Mouse (Mus musculus) spleen, embryonic (tissue): ENCODE data around the gene Cntn6.

Source experiments
- CTCF ChIA-PET: fragments of 350-600 bp; sonication (Branson Sonifier 250); formaldehyde crosslinking; loops from one replicate; lab custom pipeline; 2022; lab: Charles Lee

The Cntn6 gene

GRCm38 (mm10) chr6:104492490-104493431, at the start of gene Cntn6:
TSS of gene Cntn6 (plus strand) at chr6:104492790.
- CTCF ChIA-PET: no interaction called here

GRCm38 (mm10) chr6:104443731-104444130, 48.9 kb upstream of the Cntn6 start:
- CTCF ChIA-PET: no interaction called here

GRCm38 (mm10) chr6:104470706-104471105, 21.9 kb upstream of the Cntn6 start:
- CTCF ChIA-PET: no interaction called here

GRCm38 (mm10) chr6:104479242-104479641, 13.3 kb upstream of the Cntn6 start:
- CTCF ChIA-PET: no interaction called here

GRCm38 (mm10) chr6:104493459-104493858, 869 bp downstream of the Cntn6 start:
- CTCF ChIA-PET: no interaction called here

- CTCF ChIA-PET: no interaction called here
These were observed 3.2 kb downstream of the Cntn6 start for GRCm38 (mm10) chr6:104495801-104496200.

- CTCF ChIA-PET: no interaction called here
These were observed 71.4 kb downstream of the Cntn6 start for GRCm38 (mm10) chr6:104563993-104564392.

- CTCF ChIA-PET: no interaction called here
These were observed 77.0 kb downstream of the Cntn6 start for GRCm38 (mm10) chr6:104569564-104569963.

- CTCF ChIA-PET: no interaction called here
These were observed 95.4 kb downstream of the Cntn6 start for GRCm38 (mm10) chr6:104588028-104588427.

GRCm38 (mm10) chr6:104600838-104601397, 108.3 kb downstream of the Cntn6 start:
- CTCF ChIA-PET: no interaction called here

GRCm38 (mm10) chr6:104602894-104603293, 110.3 kb downstream of the Cntn6 start:
- CTCF ChIA-PET: no interaction called here

- CTCF ChIA-PET: no interaction called here
These were observed 110.8 kb downstream of the Cntn6 start for GRCm38 (mm10) chr6:104603371-104603770.

- CTCF ChIA-PET: no interaction called here
These were observed 112.6 kb downstream of the Cntn6 start for GRCm38 (mm10) chr6:104605214-104605613.

GRCm38 (mm10) chr6:104653518-104653917, 160.9 kb downstream of the Cntn6 start:
- CTCF ChIA-PET: no interaction called here

- CTCF ChIA-PET: interaction anchor here (0.5 to 0.7 kb wide), 2 partner anchors 27 to 260 kb away, joined by 3 read pairs; no protein-coding TSS in a partner anchor
These were observed 176.1 kb downstream of the Cntn6 start for GRCm38 (mm10) chr6:104668701-104669100.

- CTCF ChIA-PET: no interaction called here
These were observed 181.7 kb downstream of the Cntn6 start for GRCm38 (mm10) chr6:104674249-104674648.

GRCm38 (mm10) chr6:104679809-104680495, 187.4 kb downstream of the Cntn6 start:
- CTCF ChIA-PET: no interaction called here

- CTCF ChIA-PET: no interaction called here
These were observed 195.4 kb downstream of the Cntn6 start for GRCm38 (mm10) chr6:104687980-104688379.

- CTCF ChIA-PET: no interaction called here
These were observed 196.0 kb downstream of the Cntn6 start for GRCm38 (mm10) chr6:104688439-104689125.

- CTCF ChIA-PET: no interaction called here
These were observed 236.0 kb downstream of the Cntn6 start for GRCm38 (mm10) chr6:104728571-104728970.

- CTCF ChIA-PET: no interaction called here
These were observed 241.7 kb downstream of the Cntn6 start for GRCm38 (mm10) chr6:104734256-104734655.

GRCm38 (mm10) chr6:104738999-104739398, 246.4 kb downstream of the Cntn6 start:
- CTCF ChIA-PET: no interaction called here
